Mouse (Mus musculus) adrenal gland (tissue): Measurements from ENCODE around the gene Fanci.

Source experiments
- intact Hi-C: fragments of 180-260 bp; cut with DNase I; formaldehyde crosslinking; loops from one replicate; pipeline ENCODE4 v1.15.1; 2025

The Fanci gene

DNA sequence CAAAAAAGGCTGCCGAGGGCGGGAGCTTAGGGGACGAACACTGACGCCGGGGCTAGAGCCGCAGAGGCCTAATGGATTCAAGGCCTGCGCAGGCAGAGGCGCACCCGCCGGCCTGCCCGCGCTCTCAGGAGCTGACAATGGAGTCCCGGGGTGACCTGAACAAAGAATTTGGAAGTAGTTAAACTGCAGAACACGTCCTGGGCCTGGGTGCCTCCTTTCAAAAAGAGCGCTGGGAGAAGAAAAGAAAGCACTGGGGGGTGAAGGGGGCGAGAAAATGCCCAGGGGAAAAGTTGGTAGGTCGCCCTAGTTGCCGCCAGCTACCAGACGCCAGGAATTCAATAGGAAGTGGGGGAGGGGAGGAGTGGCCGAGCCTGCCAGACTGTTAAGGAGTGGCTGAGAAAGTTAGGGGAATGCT lies 106.0 kb downstream of the Fanci start:
- intact Hi-C loops = loop anchor here (2.0 kb wide), 2 partner anchors 57 to 97 kb away; no protein-coding TSS in a partner anchor

DNA sequence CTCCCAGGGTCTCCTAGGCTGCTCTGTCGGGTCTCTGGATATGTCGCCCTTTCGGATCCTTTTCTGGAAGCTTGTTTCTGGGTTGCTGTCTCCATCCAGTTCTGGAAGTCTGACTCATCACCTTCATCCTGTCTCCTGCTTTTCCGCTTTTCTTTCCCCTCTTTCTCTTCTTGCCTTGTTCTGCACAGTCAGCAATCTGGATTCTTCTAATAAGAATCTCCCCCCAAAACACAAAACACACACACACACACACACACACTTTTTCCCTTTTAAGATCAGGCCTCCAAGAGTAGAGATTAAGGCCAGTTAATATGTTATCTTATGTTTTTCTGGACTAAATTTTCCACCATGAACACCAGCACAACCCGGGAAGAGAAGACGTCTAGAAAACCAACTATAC lies 106.6 kb downstream of the Fanci start:
- intact Hi-C loops = loop anchor here (2.0 kb wide), 1 partner anchor 56 kb away; no protein-coding TSS in a partner anchor

DNA sequence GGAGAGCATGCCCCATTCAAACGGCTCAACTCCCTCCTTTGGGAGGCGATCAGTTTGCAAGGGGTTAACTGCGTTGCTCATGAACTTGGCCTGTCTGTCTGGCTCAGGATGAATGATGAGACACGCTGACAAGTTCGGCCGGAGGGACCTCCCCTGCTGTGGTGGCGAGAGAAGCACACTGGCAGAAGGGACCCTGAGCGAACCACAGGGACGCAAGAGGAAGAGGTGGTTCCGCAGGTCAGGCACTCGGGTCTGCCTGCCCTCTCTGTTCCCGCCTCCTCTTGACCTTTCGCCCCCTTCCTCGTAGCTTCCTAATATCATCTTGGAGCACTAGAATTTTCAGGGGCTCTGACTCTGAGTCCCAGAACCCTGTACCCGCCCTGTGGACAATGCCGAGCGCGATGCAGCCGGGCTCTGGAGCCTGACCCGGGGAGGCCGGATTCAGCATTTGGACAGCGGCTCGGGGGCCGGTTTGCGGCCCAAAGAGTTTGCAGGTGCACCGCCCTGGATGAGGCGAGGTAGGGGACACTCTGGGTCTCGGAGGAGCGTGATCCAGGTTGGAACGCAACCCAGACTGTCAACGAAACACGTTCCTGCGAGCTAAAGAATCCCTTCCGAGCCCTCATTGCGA lies 107.4 kb downstream of the Fanci start:
- intact Hi-C loops = loop anchor here (2.0 kb wide), 1 partner anchor 56 kb away; no protein-coding TSS in a partner anchor
